Mouse (Mus musculus) bone marrow, adult 2 months (tissue): ENCODE data around the gene Rnf220. TPM values are rescaled to one million over a fixed set of nuclear protein-coding genes. Genes with fewer than 3 reads are reported as not detected.

Source experiments
- H3K27ac ChIP-seq: fragments of 200-500 bp; 2 replicates; pipeline ENCODE4 v1.5.1; 2012; ENCODE audit warnings: low read depth, mild to moderate bottlenecking, control low read depth, inconsistent platforms, low read length; ENCODE audit not compliant: control insufficient read depth, poor library complexity, insufficient read depth
- H3K4me1 ChIP-seq: fragments of 200-500 bp; 2 replicates; pipeline ENCODE4 v1.6.1; 2011; ENCODE audit warnings: low read length; ENCODE audit not compliant: control insufficient read depth, insufficient read depth
- H3K4me3 ChIP-seq: fragments of 200-500 bp; replicated peaks from 2 replicates; pipeline ENCODE3; 2011; ENCODE audit warnings: mild to moderate bottlenecking, low read depth, low read length, control low read depth; ENCODE audit not compliant: control insufficient read depth
- CTCF ChIP-seq: fragments of 200-500 bp; IDR thresholded peaks from 2 replicates; pipeline ENCODE4 v1.5.1; 2011; ENCODE audit warnings: low read length, control low read depth; ENCODE audit not compliant: control insufficient read depth, insufficient read depth
- POLR2A ChIP-seq: fragments of 200-500 bp; IDR thresholded peaks from 2 replicates; pipeline ENCODE4 v1.6.1; 2011; ENCODE audit warnings: low read depth, mild to moderate bottlenecking, control low read depth, low read length, borderline replicate concordance; ENCODE audit not compliant: control insufficient read depth
- WGBS: fragments of 180-500 bp; shearing (Covaris S2); methylation state at CpG from one replicate; pipeline ENCODE4 v1.1.7; 2018; 5-methylcytosine and 5-hydroxymethylcytosine counted together
- polyA plus RNA-seq: library from polyadenylated mRNA; stranded (reverse); fragments of >200 nt; gene quantifications from 2 replicates; pipeline ENCODE4 v1.2.4, GENCODE M21; 2011; ENCODE audit warnings: low replicate concordance; ENCODE audit not compliant: missing spikeins, insufficient read depth, insufficient read length

Rnf220 gene
- polyA plus RNA-seq, 1 experiment, result 49.6 TPM

GRCm38 (mm10) chr4:117288277-117288926, 208.4 kb downstream of the Rnf220 start:
- TF ChIP-seq CTCF (no peak), POLR2A (no peak)
- Histone ChIP-seq H3K27ac (peak overlapping the region; percentile 89; the same call in 1 of the 2 replicates), H3K4me1 (no peaks in the 10 kb centered on the region), H3K4me3 (peak overlapping the region; percentile 81)
- WGBS, result 45% methylated on average over 25 of the region's 25 CpGs

GRCm38 (mm10) chr4:117284363-117284762, 212.5 kb downstream of the Rnf220 start:
- WGBS, result 84% methylated on average over 4 of the region's 4 CpGs
- TF ChIP-seq POLR2A, result no peak
- TF ChIP-seq CTCF, result no peak
- no peak overlapping the region for H3K27ac ChIP-seq
- H3K4me3 ChIP-seq, result no peak overlapping the region
- no peaks in the 10 kb centered on the region for H3K4me1 ChIP-seq

- TF ChIP-seq CTCF (no peak), POLR2A (no peak)
- H3K4me3 ChIP-seq, result no peak overlapping the region
Observed at GRCm38 (mm10) chr4:117283271-117284191, 213.3 kb downstream of the Rnf220 start.

GRCm38 (mm10) chr4:117281090-117281845, 215.6 kb downstream of the Rnf220 start:
- WGBS, result 87% methylated on average over 19 of the region's 19 CpGs
- TF ChIP-seq POLR2A, result no peak
- no peak for TF ChIP-seq CTCF
- no peaks in the 10 kb centered on the region for H3K4me1 ChIP-seq
- H3K4me3 ChIP-seq, result no peak overlapping the region
- H3K27ac ChIP-seq, result no peak overlapping the region

More at GRCm38 (mm10) chr4:117283271-117284191, 213.3 kb downstream of the Rnf220 start:
- Histone ChIP-seq H3K4me1 (no peaks in the 10 kb centered on the region), H3K27ac (no peak overlapping the region)
- 86% methylated on average over 22 of the region's 22 CpGs for WGBS

- Histone ChIP-seq H3K4me3 (no peak overlapping the region), H3K27ac (no peak overlapping the region), H3K4me1 (no peaks in the 10 kb centered on the region)
- WGBS, result 92% methylated on average over 8 of the region's 8 CpGs
- TF ChIP-seq CTCF, result no peak
- TF ChIP-seq POLR2A, result no peak
Observed at GRCm38 (mm10) chr4:117280397-117280930, 216.4 kb downstream of the Rnf220 start.

- WGBS, result 75% methylated on average over 2 of the region's 2 CpGs
- Histone ChIP-seq H3K4me3 (no peak overlapping the region), H3K4me1 (no peaks in the 10 kb centered on the region), H3K27ac (no peak overlapping the region)
- TF ChIP-seq CTCF (no peak), POLR2A (no peak)
Observed at GRCm38 (mm10) chr4:117279253-117279642, 217.6 kb downstream of the Rnf220 start.

GRCm38 (mm10) chr4:117278381-117279252, 218.2 kb downstream of the Rnf220 start:
- TF ChIP-seq CTCF (no peak), POLR2A (no peak)
- 91% methylated on average over 10 of the region's 10 CpGs for WGBS

More at GRCm38 (mm10) chr4:117278381-117279252, 218.2 kb downstream of the Rnf220 start:
- Histone ChIP-seq H3K27ac (no peak overlapping the region), H3K4me1 (no peaks in the 10 kb centered on the region), H3K4me3 (no peak overlapping the region)
